Mouse (Mus musculus): ENCODE data around the gene Cox4i1.

DNA sequence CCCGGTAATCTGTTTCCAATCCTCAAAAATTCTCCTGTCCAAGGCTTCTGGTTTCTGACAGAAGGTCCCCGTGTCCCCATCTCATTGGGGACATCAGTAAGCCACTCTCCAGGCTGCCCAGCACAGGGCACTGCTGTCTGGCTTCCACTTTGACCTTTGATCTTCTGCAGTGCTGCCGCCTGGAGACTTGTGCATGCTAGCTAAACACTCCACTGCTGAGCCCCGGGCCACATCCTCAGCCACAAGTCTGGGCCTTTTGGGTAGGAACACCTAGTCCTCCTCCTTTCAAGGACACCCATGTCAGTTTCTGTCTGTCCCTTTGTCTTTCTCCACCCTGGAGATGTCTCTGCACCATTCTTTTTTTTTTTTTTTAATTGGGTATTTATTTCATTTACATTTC, 24.9 kb downstream of the Cox4i1 start:
- TF ChIP-seq POLR2A (IDR thresholded peaks at IDR 0.05; ENCODE audit: borderline replicate concordance, extremely low read depth, low read depth, low read length): no peak
- TF ChIP-seq CTCF (IDR thresholded peaks at IDR 0.05; ENCODE audit: insufficient read depth, low read length): no peak
